Mouse (Mus musculus): ENCODE measurements around the gene Acd. TPM values are rescaled to one million over a fixed set of nuclear protein-coding genes. Genes with fewer than 3 reads are reported as not detected.

Acd gene
- polyA plus RNA-seq, 1 experiment from 2014 or later = 76.7 TPM

- Histone ChIP-seq H3K9ac (ENCODE audit: low read length) (no peak overlapping the region), H3K4me1 (ENCODE audit: control insufficient read depth, insufficient read depth, low read length) (no peaks in the 10 kb centered on the region), H3K4me3 (ENCODE audit: low read depth, low read length) (no peak overlapping the region), H3K27me3 (ENCODE audit: control insufficient read depth, insufficient read depth, low read length) (no peaks in the 10 kb centered on the region), H3K9me3 (ENCODE audit: control insufficient read depth, low read length) (no peaks in the 10 kb centered on the region), H3K27ac (ENCODE audit: low read depth, low read length) (no peak overlapping the region), H3K36me3 (ENCODE audit: control insufficient read depth, insufficient read depth, low read length) (peaks cover 5% of the 10 kb centered on the region), H3K4me2 (ENCODE audit: low read depth) (no peak overlapping the region)
- DNase-seq (ENCODE audit: low spot score) (no peak), ATAC-seq (ENCODE audit: insufficient read depth, low FRiP score, low TSS enrichment) (no peak)
- 89% methylated on average over 4 of the region's 4 CpGs for WGBS
Measured at GRCm38 (mm10) chr8:105719637-105720036, 18.7 kb upstream of the Acd start.

- H3K36me3 ChIP-seq (ENCODE audit: control insufficient read depth, insufficient read depth, low read length) = peaks cover 5% of the 10 kb centered on the region
- DNase-seq (ENCODE audit: low spot score) = no peak
- H3K9me3 ChIP-seq (ENCODE audit: control insufficient read depth, low read length) = no peaks in the 10 kb centered on the region
- no peak overlapping the region for H3K27ac ChIP-seq (ENCODE audit: low read depth, low read length)
- H3K27me3 ChIP-seq (ENCODE audit: control insufficient read depth, insufficient read depth, low read length) = no peaks in the 10 kb centered on the region
- no peaks in the 10 kb centered on the region for H3K4me1 ChIP-seq (ENCODE audit: control insufficient read depth, insufficient read depth, low read length)
- ATAC-seq (ENCODE audit: insufficient read depth, low FRiP score, low TSS enrichment) = no peak
- no peak overlapping the region for H3K9ac ChIP-seq (ENCODE audit: low read length)
- WGBS = 95% methylated on average over 15 of the region's 15 CpGs
- H3K4me2 ChIP-seq (ENCODE audit: low read depth) = no peak overlapping the region
- no peak overlapping the region for H3K4me3 ChIP-seq (ENCODE audit: low read depth, low read length)
Measured at GRCm38 (mm10) chr8:105716302-105716945, 15.5 kb upstream of the Acd start.

- no peak overlapping the region for H3K4me3 ChIP-seq (ENCODE audit: low read depth, low read length)
- no peaks in the 10 kb centered on the region for H3K4me1 ChIP-seq (ENCODE audit: control insufficient read depth, insufficient read depth, low read length)
- WGBS = 89% methylated on average over 6 of the region's 6 CpGs
- no peaks in the 10 kb centered on the region for H3K9me3 ChIP-seq (ENCODE audit: control insufficient read depth, low read length)
- no peaks in the 10 kb centered on the region for H3K27me3 ChIP-seq (ENCODE audit: control insufficient read depth, insufficient read depth, low read length)
- DNase-seq (ENCODE audit: low spot score) (no peak), ATAC-seq (ENCODE audit: insufficient read depth, low FRiP score, low TSS enrichment) (no peak)
- H3K27ac ChIP-seq (ENCODE audit: low read depth, low read length) = no peak overlapping the region
- H3K36me3 ChIP-seq (ENCODE audit: control insufficient read depth, insufficient read depth, low read length) = peaks cover 5% of the 10 kb centered on the region
- H3K9ac ChIP-seq (ENCODE audit: low read length) = no peak overlapping the region
- no peak overlapping the region for H3K4me2 ChIP-seq (ENCODE audit: low read depth)
Measured at GRCm38 (mm10) chr8:105715042-105715441, 14.1 kb upstream of the Acd start.

GRCm38 (mm10) chr8:105714139-105714538 is 13.2 kb upstream of the Acd start:
- WGBS = 12% methylated on average over 3 of the region's 3 CpGs
- peak; percentile 29; the same call in 1 of the 2 replicates for ATAC-seq (ENCODE audit: insufficient read depth, low FRiP score, low TSS enrichment)

GRCm38 (mm10) chr8:105712286-105712685 is 11.4 kb upstream of the Acd start:
- peaks cover 5% of the 10 kb centered on the region for H3K36me3 ChIP-seq (ENCODE audit: control insufficient read depth, insufficient read depth, low read length)
- H3K27ac ChIP-seq (ENCODE audit: low read depth, low read length) = no peak overlapping the region
- H3K9ac ChIP-seq (ENCODE audit: low read length) = no peak overlapping the region
- DNase-seq (ENCODE audit: low spot score) (no peak), ATAC-seq (ENCODE audit: insufficient read depth, low FRiP score, low TSS enrichment) (no peak)
- no peak overlapping the region for H3K4me2 ChIP-seq (ENCODE audit: low read depth)
- H3K27me3 ChIP-seq (ENCODE audit: control insufficient read depth, insufficient read depth, low read length) = no peaks in the 10 kb centered on the region
- no peak overlapping the region for H3K4me3 ChIP-seq (ENCODE audit: low read depth, low read length)
- 92% methylated on average over 3 of the region's 3 CpGs for WGBS
- H3K9me3 ChIP-seq (ENCODE audit: control insufficient read depth, low read length) = no peaks in the 10 kb centered on the region
- no peaks in the 10 kb centered on the region; the same call in 1 of the 2 replicates for H3K4me1 ChIP-seq (ENCODE audit: control insufficient read depth, insufficient read depth, low read length)

More at GRCm38 (mm10) chr8:105714139-105714538, 13.2 kb upstream of the Acd start:
- Histone ChIP-seq H3K4me3 (ENCODE audit: low read depth, low read length) (no peak overlapping the region), H3K9me3 (ENCODE audit: control insufficient read depth, low read length) (no peaks in the 10 kb centered on the region), H3K27ac (ENCODE audit: low read depth, low read length) (no peak overlapping the region), H3K4me1 (ENCODE audit: control insufficient read depth, insufficient read depth, low read length) (no peaks in the 10 kb centered on the region), H3K9ac (ENCODE audit: low read length) (no peak overlapping the region), H3K27me3 (ENCODE audit: control insufficient read depth, insufficient read depth, low read length) (no peaks in the 10 kb centered on the region), H3K36me3 (ENCODE audit: control insufficient read depth, insufficient read depth, low read length) (peaks cover 5% of the 10 kb centered on the region), H3K4me2 (ENCODE audit: low read depth) (no peak overlapping the region)
- DNase-seq (ENCODE audit: low spot score) = peak; percentile 87

GRCm38 (mm10) chr8:105709317-105709716 is 8.4 kb upstream of the Acd start:
- ATAC-seq (ENCODE audit: insufficient read depth, low FRiP score, low TSS enrichment) = no peak
- H3K27me3 ChIP-seq (ENCODE audit: control insufficient read depth, insufficient read depth, low read length) = no peaks in the 10 kb centered on the region
- no peak overlapping the region for H3K4me3 ChIP-seq (ENCODE audit: low read depth, low read length)
- no peak overlapping the region for H3K27ac ChIP-seq (ENCODE audit: low read depth, low read length)
- no peaks in the 10 kb centered on the region for H3K9me3 ChIP-seq (ENCODE audit: control insufficient read depth, low read length)
- no peak overlapping the region for H3K4me2 ChIP-seq (ENCODE audit: low read depth)
- H3K9ac ChIP-seq (ENCODE audit: low read length) = 0 out of 2 replicates have a peak overlapping the region, but pooled peaks have one; percentile 14
- peaks cover 9% of the 10 kb centered on the region for H3K4me1 ChIP-seq (ENCODE audit: control insufficient read depth, insufficient read depth, low read length)
- WGBS = 78% methylated on average over 14 of the region's 14 CpGs
- DNase-seq (ENCODE audit: low spot score) = no peak
- H3K36me3 ChIP-seq (ENCODE audit: control insufficient read depth, insufficient read depth, low read length) = no peaks in the 10 kb centered on the region; the same call in 1 of the 2 replicates

GRCm38 (mm10) chr8:105708675-105709074 is 7.8 kb upstream of the Acd start:
- DNase-seq (ENCODE audit: low spot score) (no peak), ATAC-seq (ENCODE audit: insufficient read depth, low FRiP score, low TSS enrichment) (no peak)
- Histone ChIP-seq H3K9me3 (ENCODE audit: control insufficient read depth, low read length) (no peaks in the 10 kb centered on the region), H3K4me1 (ENCODE audit: control insufficient read depth, insufficient read depth, low read length) (peaks cover 9% of the 10 kb centered on the region), H3K27ac (ENCODE audit: low read depth, low read length) (no peak overlapping the region), H3K4me2 (ENCODE audit: low read depth) (no peak overlapping the region), H3K9ac (ENCODE audit: low read length) (no peak overlapping the region), H3K4me3 (ENCODE audit: low read depth, low read length) (no peak overlapping the region), H3K27me3 (ENCODE audit: control insufficient read depth, insufficient read depth, low read length) (no peaks in the 10 kb centered on the region), H3K36me3 (ENCODE audit: control insufficient read depth, insufficient read depth, low read length) (peaks cover 4% of the 10 kb centered on the region)
- over 99% methylated on average over 8 of the region's 8 CpGs for WGBS

- Histone ChIP-seq H3K4me1 (ENCODE audit: control insufficient read depth, insufficient read depth, low read length) (peaks cover 9% of the 10 kb centered on the region), H3K27me3 (ENCODE audit: control insufficient read depth, insufficient read depth, low read length) (no peaks in the 10 kb centered on the region), H3K9me3 (ENCODE audit: control insufficient read depth, low read length) (no peaks in the 10 kb centered on the region), H3K4me2 (ENCODE audit: low read depth) (peak within 1 kb of the TSS; percentile 88), H3K36me3 (ENCODE audit: control insufficient read depth, insufficient read depth, low read length) (peaks cover 8% of the 10 kb centered on the region), H3K27ac (ENCODE audit: low read depth, low read length) (0 out of 2 replicates have a peak within 1 kb of the TSS, but pooled peaks have one; percentile 17), H3K9ac (ENCODE audit: low read length) (peak within 1 kb of the TSS; percentile 77), H3K4me3 (ENCODE audit: low read depth, low read length) (peak within 1 kb of the TSS; percentile 70)
- WGBS = under 1% methylated on average over 55 of the region's 55 CpGs
- ATAC-seq (ENCODE audit: insufficient read depth, low FRiP score, low TSS enrichment) = peak; percentile 76
- peak; percentile 92 for DNase-seq (ENCODE audit: low spot score)
Measured at GRCm38 (mm10) chr8:105707498-105708403, 6.8 kb upstream of the Acd start, which contains the start of the genes 4933405L10Rik and Enkd1. Gene 4933405L10Rik (plus strand): TSS chr8:105707655. Gene Enkd1 (minus strand): TSS chr8:105708210.
